Mouse (Mus musculus): ENCODE data around the gene 5730596B20Rik.

- no peak for TF ChIP-seq TAL1 (IDR thresholded peaks at IDR 0.05; ENCODE audit: low read length)
- no peak for TF ChIP-seq GATA1 (IDR thresholded peaks at IDR 0.05; ENCODE audit: low read length)
Measured at GRCm38 (mm10) chr6:52160511-52161335, 16.6 kb upstream of the 5730596B20Rik start.

Data from erythroblast, embryonic 14.5 days (primary cell).